Mouse (Mus musculus) T-helper 2 cell (primary cell): ENCODE data around the gene Vmn2r81.
"Not testable (repeated sequence)": the region's sequence is repeated elsewhere in the genome, so short reads cannot be mapped to it uniquely, and the experiment has no call there.

Experiments
- in situ Hi-C: fragments of 300-600 bp; cut with MboI, MseI; formaldehyde crosslinking; loops from one replicate; pipeline ENCODE4 v1.15.1; 2025; ENCODE audit warnings: high pct_unique_total_duplicates

The Vmn2r81 gene

GRCm38 (mm10) chr10:79247392-79247791 is at the start of gene Vmn2r81:
Vmn2r81 (plus strand) TSS chr10:79247692.
- in situ Hi-C loops: not testable (repeated sequence)

- in situ Hi-C loops: not testable (repeated sequence)
These were observed 47.5 kb upstream of the Vmn2r81 start for GRCm38 (mm10) chr10:79199973-79200372.

- in situ Hi-C loops: no loop called here
These were observed 27.1 kb upstream of the Vmn2r81 start for GRCm38 (mm10) chr10:79220432-79220831.

- in situ Hi-C loops: no loop called here
These were observed 25.9 kb upstream of the Vmn2r81 start for GRCm38 (mm10) chr10:79221606-79222005.

- in situ Hi-C loops: no loop called here
These were observed 25.3 kb upstream of the Vmn2r81 start for GRCm38 (mm10) chr10:79222214-79222613.

DNA sequence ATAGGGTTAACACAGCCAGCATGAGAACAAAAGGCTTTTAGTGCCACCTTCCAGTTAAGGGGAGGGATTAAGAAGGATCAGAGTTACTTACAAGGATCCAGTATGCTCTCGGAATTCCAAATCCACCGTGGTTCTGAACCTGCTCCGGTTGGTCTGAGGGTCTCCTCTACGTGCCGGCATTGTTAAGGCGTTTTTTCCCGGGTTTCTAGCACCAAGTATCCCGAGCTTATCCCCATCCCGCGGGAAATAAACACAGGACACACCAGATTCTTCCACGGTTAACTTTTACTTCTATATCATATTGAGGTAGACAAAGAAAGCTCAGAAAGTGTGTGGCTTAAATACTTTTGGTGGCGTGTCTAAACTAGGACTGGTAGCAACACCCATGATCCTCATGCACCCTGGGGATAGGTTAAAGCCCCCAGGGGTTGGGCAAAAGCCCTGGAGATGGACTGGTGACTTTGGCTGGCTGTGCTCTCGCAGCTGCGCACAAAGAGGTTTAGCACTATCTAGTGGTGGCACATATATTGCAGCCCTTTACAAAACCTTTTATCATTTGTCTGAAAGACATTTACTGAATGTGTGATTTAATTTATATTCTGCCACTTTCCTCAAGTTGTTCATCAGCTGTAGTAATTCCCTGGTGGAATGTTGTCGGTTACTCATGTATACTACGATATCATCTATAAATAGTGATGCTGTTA is 74.7 kb downstream of the Vmn2r81 start:
- in situ Hi-C loops: not testable (repeated sequence)

GRCm38 (mm10) chr10:79322737-79323086 is 75.2 kb downstream of the Vmn2r81 start:
- in situ Hi-C loops: no loop called here
